ENCODE assay signal across 12 mouse cellular contexts in genomic region chr19:38488103-38488912, GRCm38 (mm10). TPM values are rescaled to one million over a fixed set of nuclear protein-coding genes. Genes with fewer than 3 reads are reported as not detected.
DNase-seq lines count a peak whose midpoint lies in the region; ATAC-seq and TF ChIP-seq lines count a peak whose summit lies in the region.
"Had no signal": no experiment of that assay in that cellular context is flagged by ENCODE, and none has a peak within 500 bp of the region (broad histone marks: within the 10 kb centered on the region; RNA-seq: fewer than 3 reads in every experiment).

No protein-coding gene starts in this region.

- H3K4me1 ChIP-seq in heart, postnatal 0 days (ENCODE audit: control insufficient read depth, insufficient read depth), result peaks cover 24% of the 10 kb centered on the region; the same call in 1 of the 2 replicates
- H3K4me1 ChIP-seq in heart, embryonic 12.5 days (replicated peaks), result peaks cover 23% of the 10 kb centered on the region
- peaks cover 15% of the 10 kb centered on the region; the same call in 1 of the 2 replicates for H3K4me1 ChIP-seq in embryonic facial prominence, embryonic 14.5 days (ENCODE audit: control insufficient read depth, insufficient read depth, low read length)
- H3K4me1 ChIP-seq in limb, embryonic 13.5 days, result peaks cover 37% of the 10 kb centered on the region
- H3K4me1 ChIP-seq in neural tube, embryonic 15.5 days, result peaks cover 13% of the 10 kb centered on the region
- no peaks in the 10 kb centered on the region for H3K4me1 ChIP-seq in thymus, adult 2 months (replicated peaks; ENCODE audit: control insufficient read depth, insufficient read depth, low read length)

- H3K9me3 ChIP-seq in heart, postnatal 0 days (replicated peaks; ENCODE audit: control insufficient read depth, low read length), result no peaks in the 10 kb centered on the region
- no peaks in the 10 kb centered on the region for H3K9me3 ChIP-seq in heart, embryonic 12.5 days (replicated peaks)
- no peaks in the 10 kb centered on the region for H3K9me3 ChIP-seq in embryonic facial prominence, embryonic 14.5 days (ENCODE audit: control insufficient read depth, low read length)
- no peaks in the 10 kb centered on the region for H3K9me3 ChIP-seq in limb, embryonic 13.5 days
- H3K9me3 ChIP-seq in neural tube, embryonic 15.5 days (replicated peaks), result no peaks in the 10 kb centered on the region

- no peak overlapping the region for H3K4me3 ChIP-seq in heart, postnatal 0 days (ENCODE audit: low read depth, low read length)
- no peak overlapping the region for H3K4me3 ChIP-seq in heart, embryonic 12.5 days
- H3K4me3 ChIP-seq in embryonic facial prominence, embryonic 14.5 days (ENCODE audit: low read depth, low read length), result no peak overlapping the region
- H3K4me3 ChIP-seq in limb, embryonic 13.5 days, result no peak overlapping the region
- H3K4me3 ChIP-seq in neural tube, embryonic 15.5 days (replicated peaks), result no peak overlapping the region
- no peak overlapping the region for H3K4me3 ChIP-seq in thymus, adult 2 months (ENCODE audit: control insufficient read depth, insufficient read depth, low read length)

- no peak for TF ChIP-seq CTCF in heart, postnatal 0 days (IDR thresholded peaks at IDR 0.05; ENCODE audit: low read depth)
- no peak for TF ChIP-seq CTCF in thymus, adult 2 months (IDR thresholded peaks at IDR 0.05; ENCODE audit: borderline replicate concordance, control insufficient read depth, extremely low read depth, insufficient read depth, low read length, poor library complexity)

- no peak for TF ChIP-seq EP300 in heart, postnatal 0 days (IDR thresholded peaks at IDR 0.05; ENCODE audit: low read depth)

- ATAC-seq in heart, postnatal 0 days (ENCODE audit: insufficient read depth, low read depth), result peak; percentile 36; the same call in 1 of the 2 replicates
- ATAC-seq in heart, embryonic 12.5 days (ENCODE audit: insufficient number of reproducible peaks, low FRiP score), result no peak
- ATAC-seq in embryonic facial prominence, embryonic 14.5 days (ENCODE audit: low read depth), result peak; percentile 67
- peak; percentile 57; the same call in 1 of the 2 replicates for ATAC-seq in limb, embryonic 13.5 days (ENCODE audit: low FRiP score, low read depth)
- no peak for ATAC-seq in neural tube, embryonic 15.5 days (ENCODE audit: low FRiP score)
- ATAC-seq: intestine, embryonic 16.5 days had no signal

- DNase-seq in heart, postnatal 0 days (ENCODE audit: low spot score), result no peak
- peak; percentile 47 for DNase-seq in embryonic facial prominence, embryonic 14.5 days (ENCODE audit: low spot score)
- no peak for DNase-seq in kidney, postnatal 4 days
- no peak for DNase-seq in thymus, adult 2 months
- DNase-seq in layer of hippocampus, postnatal 36 days, result no peak
- DNase-seq: layer of hippocampus, adult 9-11 months; lung, embryonic 14.5 days had no signal

- WGBS in heart, postnatal 0 days, result 57% methylated on average over 9 of the region's 9 CpGs
- 63% methylated on average over 9 of the region's 9 CpGs for WGBS in heart, embryonic 12.5 days
- 47% methylated on average over 9 of the region's 9 CpGs for WGBS in embryonic facial prominence, embryonic 14.5 days
- 71% methylated on average over 9 of the region's 9 CpGs for WGBS in limb, embryonic 13.5 days
- WGBS in neural tube, embryonic 15.5 days, result 30% methylated on average over 9 of the region's 9 CpGs
- WGBS in thymus, adult 2 months, result 81% methylated on average over 9 of the region's 9 CpGs

- H3K27me3 ChIP-seq in heart, postnatal 0 days (ENCODE audit: control insufficient read depth, insufficient read depth, low read length), result no peaks in the 10 kb centered on the region
- H3K27me3 ChIP-seq in heart, embryonic 12.5 days (replicated peaks), result 0 out of 2 replicates have a peak, but pooled peaks cover 2% of the 10 kb centered on the region
- H3K27me3 ChIP-seq in embryonic facial prominence, embryonic 14.5 days (replicated peaks; ENCODE audit: control insufficient read depth, insufficient read depth, low read length), result no peaks in the 10 kb centered on the region
- peaks cover 4% of the 10 kb centered on the region; the same call in 1 of the 2 replicates for H3K27me3 ChIP-seq in limb, embryonic 13.5 days
- H3K27me3 ChIP-seq in neural tube, embryonic 15.5 days (replicated peaks), result no peaks in the 10 kb centered on the region
- no peaks in the 10 kb centered on the region for H3K27me3 ChIP-seq in thymus, adult 2 months (ENCODE audit: control insufficient read depth, insufficient read depth, low read length)
- H3K27me3 ChIP-seq: CH12.LX had no signal

- no peak overlapping the region for H3K4me2 ChIP-seq in heart, postnatal 0 days (ENCODE audit: low read depth, low read length)
- no peak overlapping the region for H3K4me2 ChIP-seq in heart, embryonic 12.5 days
- no peak overlapping the region for H3K4me2 ChIP-seq in embryonic facial prominence, embryonic 14.5 days (ENCODE audit: low read depth, low read length)
- no peak overlapping the region for H3K4me2 ChIP-seq in limb, embryonic 13.5 days (replicated peaks)
- no peak overlapping the region for H3K4me2 ChIP-seq in neural tube, embryonic 15.5 days
- H3K4me2 ChIP-seq: lung, embryonic 14.5 days had no signal

- no peak for TF ChIP-seq POLR2A in thymus, adult 2 months (IDR thresholded peaks at IDR 0.05; ENCODE audit: control insufficient read depth, extremely low read depth, insufficient read depth, low read length, poor library complexity)

- no peak overlapping the region for H3K9ac ChIP-seq in heart, postnatal 0 days (replicated peaks; ENCODE audit: low read depth, low read length)
- H3K9ac ChIP-seq in heart, embryonic 12.5 days, result no peak overlapping the region
- H3K9ac ChIP-seq in embryonic facial prominence, embryonic 14.5 days (ENCODE audit: low read depth, low read length), result no peak overlapping the region
- no peak overlapping the region for H3K9ac ChIP-seq in limb, embryonic 13.5 days
- H3K9ac ChIP-seq in neural tube, embryonic 15.5 days (replicated peaks), result no peak overlapping the region
- H3K9ac ChIP-seq: lung, embryonic 14.5 days had no signal

- H3K27ac ChIP-seq in heart, postnatal 0 days (ENCODE audit: low read depth), result peak overlapping the region; percentile 38
- H3K27ac ChIP-seq in heart, embryonic 12.5 days (ENCODE audit: poor library complexity, severe bottlenecking), result no peak overlapping the region
- H3K27ac ChIP-seq in embryonic facial prominence, embryonic 14.5 days (replicated peaks; ENCODE audit: low read depth, low read length), result peak overlapping the region; percentile 57
- H3K27ac ChIP-seq in limb, embryonic 13.5 days, result peak overlapping the region; percentile 69
- H3K27ac ChIP-seq in neural tube, embryonic 15.5 days (replicated peaks), result peak overlapping the region; percentile 58
- H3K27ac ChIP-seq in thymus, adult 2 months (ENCODE audit: control insufficient read depth, insufficient read depth, low read length), result no peak overlapping the region

- H3K36me3 ChIP-seq in heart, postnatal 0 days (replicated peaks; ENCODE audit: control insufficient read depth, insufficient read depth, low read length), result no peaks in the 10 kb centered on the region
- H3K36me3 ChIP-seq in heart, embryonic 12.5 days, result no peaks in the 10 kb centered on the region
- no peaks in the 10 kb centered on the region for H3K36me3 ChIP-seq in embryonic facial prominence, embryonic 14.5 days (ENCODE audit: control insufficient read depth, insufficient read depth, low read length)
- no peaks in the 10 kb centered on the region for H3K36me3 ChIP-seq in limb, embryonic 13.5 days
- H3K36me3 ChIP-seq in neural tube, embryonic 15.5 days, result no peaks in the 10 kb centered on the region
- H3K36me3 ChIP-seq in thymus, adult 2 months (ENCODE audit: control insufficient read depth, insufficient read depth, low read length), result no peaks in the 10 kb centered on the region

RNA-seq across cellular contexts. Expression of gene Plce1, which starts 7.4 kb away (rescaled TPM):
- total RNA-seq in heart, postnatal 0 days (2014; rRNA removed; ENCODE audit: low replicate concordance), result 18.2 and 32.1 TPM in 2 replicates
- polyA plus RNA-seq in heart, postnatal 0 days (2015; fragmentation: Nextera tagmentation; extraction: Ambion mirVana), result 5.2 and 5.7 TPM in 2 replicates
- polyA plus RNA-seq in heart, embryonic 12.5 days (2016; fragmentation: Nextera tagmentation; extraction: Ambion mirVana), result 8.4 and 10.5 TPM in 2 replicates
- 8.9 and 10.8 TPM in 2 replicates for polyA plus RNA-seq in embryonic facial prominence, embryonic 14.5 days (2014; fragmentation: Nextera tagmentation; extraction: Ambion mirVana)
- 9.4 and 10.1 TPM in 2 replicates for polyA plus RNA-seq in limb, embryonic 13.5 days (2015; fragmentation: Nextera tagmentation; extraction: Ambion mirVana)
- polyA plus RNA-seq in neural tube, embryonic 15.5 days (2015; fragmentation: Nextera tagmentation; extraction: Ambion mirVana), result 4.1 TPM in 2 replicates
- 1.2 TPM in 2 replicates for polyA plus RNA-seq in thymus, adult 2 months (2012; rRNA removed)
- 10 to 100 TPM in 1 of 2 experiments, 1 to 10 TPM in 1; 9.7 to 10.4 TPM for total RNA-seq in layer of hippocampus, postnatal 36 days (2021)

Comparison
In these comparisons a context has a peak if more than half of its experiments do, and no peak if none do; other contexts are left out.
1. ATAC-seq: peak in heart, postnatal 0 days (single experiment), embryonic facial prominence, embryonic 14.5 days (single experiment) and limb, embryonic 13.5 days (single experiment); none in heart, embryonic 12.5 days (single experiment) and neural tube, embryonic 15.5 days (single experiment).
2. H3K27ac ChIP-seq: peak in heart, postnatal 0 days (single experiment), embryonic facial prominence, embryonic 14.5 days (single experiment), limb, embryonic 13.5 days (single experiment) and neural tube, embryonic 15.5 days (single experiment); none in heart, embryonic 12.5 days (single experiment) and thymus, adult 2 months (single experiment).